Mouse (Mus musculus) gastrocnemius, postnatal 10 days (tissue): ENCODE results near the gene Rab8b. TPM values are rescaled to one million over a fixed set of nuclear protein-coding genes. Genes with fewer than 3 reads are reported as not detected.
"Not testable (repeated sequence)": the region's sequence is repeated elsewhere in the genome, so short reads cannot be mapped to it uniquely, and the experiment has no call there.

ENCODE experiments used
- DNase-seq: peaks from one replicate; pipeline ENCODE4 v3.0.0; 2021; ENCODE audit warnings: mixed read lengths
- total RNA-seq, 2 experiments: library from RNA; stranded (reverse); gene quantifications; 2 replicates each; pipeline ENCODE4 v1.2.3; 2021

The Rab8b gene
- total RNA-seq, 2 experiments from 2014 or later = 12.6 to 15.4 TPM

- DNase-seq = no peak
Measured at GRCm38 (mm10) chr9:66917216-66917891, 2.1 kb downstream of the Rab8b start.

GRCm38 (mm10) chr9:66915869-66916785, 3.4 kb downstream of the Rab8b start:
- DNase-seq = no peak

GRCm38 (mm10) chr9:66915401-66915800, 4.1 kb downstream of the Rab8b start:
- DNase-seq = no peak

GRCm38 (mm10) chr9:66914540-66914939, 4.9 kb downstream of the Rab8b start:
- DNase-seq = no peak

- not testable (repeated sequence) for DNase-seq
Measured at GRCm38 (mm10) chr9:66913254-66913934, 6.1 kb downstream of the Rab8b start.

- DNase-seq = no peak
Measured at GRCm38 (mm10) chr9:66912304-66912703, 7.2 kb downstream of the Rab8b start.

- no peak for DNase-seq
Measured at GRCm38 (mm10) chr9:66910677-66911076, 8.8 kb downstream of the Rab8b start.

- no peak for DNase-seq
Measured at GRCm38 (mm10) chr9:66909922-66910321, 9.6 kb downstream of the Rab8b start.

- no peak for DNase-seq
Measured at GRCm38 (mm10) chr9:66907746-66908397, 11.6 kb downstream of the Rab8b start.

GRCm38 (mm10) chr9:66907126-66907525, 12.4 kb downstream of the Rab8b start:
- DNase-seq = no peak

GRCm38 (mm10) chr9:66905990-66906389, 13.5 kb downstream of the Rab8b start:
- DNase-seq = no peak

- no peak for DNase-seq
Measured at GRCm38 (mm10) chr9:66899526-66899925, 20.0 kb downstream of the Rab8b start.

- DNase-seq = no peak
Measured at GRCm38 (mm10) chr9:66899072-66899471, 20.4 kb downstream of the Rab8b start.

GRCm38 (mm10) chr9:66897851-66898250, 21.6 kb downstream of the Rab8b start:
- DNase-seq = no peak

GRCm38 (mm10) chr9:66896951-66897350, 22.5 kb downstream of the Rab8b start:
- DNase-seq = no peak

GRCm38 (mm10) chr9:66895995-66896394, 23.5 kb downstream of the Rab8b start:
- DNase-seq = no peak

- DNase-seq = peak; percentile 13
Measured at GRCm38 (mm10) chr9:66895035-66895779, 24.3 kb downstream of the Rab8b start.

- no peak for DNase-seq
Measured at GRCm38 (mm10) chr9:66894421-66894820, 25.1 kb downstream of the Rab8b start.

- DNase-seq = not testable (repeated sequence)
Measured at GRCm38 (mm10) chr9:66892456-66892855, 27.0 kb downstream of the Rab8b start.

- DNase-seq = no peak
Measured at GRCm38 (mm10) chr9:66887960-66888610, 31.4 kb downstream of the Rab8b start.
